ENCODE assay signal across 24 mouse cellular contexts in genomic region chr4:130179876-130180275, GRCm38 (mm10). TPM values are rescaled to one million over a fixed set of nuclear protein-coding genes. Genes with fewer than 3 reads are reported as not detected.
"Had no signal": no experiment of that assay in that cellular context is flagged by ENCODE, and none has a peak within 500 bp of the region (broad histone marks: within the 10 kb centered on the region; RNA-seq: fewer than 3 reads in every experiment).

No protein-coding gene starts in this region.

- H3K9me3 ChIP-seq: neural tube, embryonic 12.5 days; neural tube, embryonic 13.5 days; neural tube, embryonic 15.5 days; stomach, embryonic 15.5 days had no signal

- H3K36me3 ChIP-seq: neural tube, embryonic 12.5 days; neural tube, embryonic 13.5 days; neural tube, embryonic 15.5 days; stomach, embryonic 15.5 days had no signal

- DNase-seq: retina, postnatal 1 day; right cerebral cortex, adult 18-20 months; right cerebral cortex, postnatal 14 days; right cerebral cortex, postnatal 25 days; right cerebral cortex, postnatal 4 days; spleen, adult 18-20 months; thymus, adult 18-20 months; thymus, adult 2 months; thymus, postnatal 14 days; thymus, postnatal 25 days; thymus, postnatal 36 days; thymus, postnatal 4 days had no signal

- H3K27ac ChIP-seq: neural tube, embryonic 12.5 days; neural tube, embryonic 13.5 days; neural tube, embryonic 15.5 days; stomach, embryonic 15.5 days; stomach, postnatal 0 days had no signal

- H3K9ac ChIP-seq: neural tube, embryonic 12.5 days; neural tube, embryonic 13.5 days; neural tube, embryonic 15.5 days; stomach, embryonic 15.5 days had no signal

- H3K27me3 ChIP-seq: stomach, embryonic 15.5 days had no signal

- H3K4me2 ChIP-seq: neural tube, embryonic 12.5 days; neural tube, embryonic 13.5 days; neural tube, embryonic 15.5 days; stomach, embryonic 15.5 days had no signal

- H3K4me3 ChIP-seq: neural tube, embryonic 12.5 days; neural tube, embryonic 13.5 days; neural tube, embryonic 15.5 days; stomach, embryonic 15.5 days had no signal

RNA-seq across cellular contexts. Expression of gene Gm853, which starts 42.3 kb away (rescaled TPM):
- polyA plus RNA-seq: neural tube, embryonic 12.5 days; neural tube, embryonic 13.5 days; neural tube, embryonic 14.5 days; neural tube, embryonic 15.5 days; small intestine, adult 2 months; spleen, adult 2 months; stomach, embryonic 14.5 days; stomach, embryonic 15.5 days; stomach, embryonic 16.5 days; stomach, postnatal 0 days; testis, adult 2 months; urinary bladder, adult 2 months had no signal
